Comparison of ENCODE assay signal across 22 mouse cellular contexts in the genomic region with DNA sequence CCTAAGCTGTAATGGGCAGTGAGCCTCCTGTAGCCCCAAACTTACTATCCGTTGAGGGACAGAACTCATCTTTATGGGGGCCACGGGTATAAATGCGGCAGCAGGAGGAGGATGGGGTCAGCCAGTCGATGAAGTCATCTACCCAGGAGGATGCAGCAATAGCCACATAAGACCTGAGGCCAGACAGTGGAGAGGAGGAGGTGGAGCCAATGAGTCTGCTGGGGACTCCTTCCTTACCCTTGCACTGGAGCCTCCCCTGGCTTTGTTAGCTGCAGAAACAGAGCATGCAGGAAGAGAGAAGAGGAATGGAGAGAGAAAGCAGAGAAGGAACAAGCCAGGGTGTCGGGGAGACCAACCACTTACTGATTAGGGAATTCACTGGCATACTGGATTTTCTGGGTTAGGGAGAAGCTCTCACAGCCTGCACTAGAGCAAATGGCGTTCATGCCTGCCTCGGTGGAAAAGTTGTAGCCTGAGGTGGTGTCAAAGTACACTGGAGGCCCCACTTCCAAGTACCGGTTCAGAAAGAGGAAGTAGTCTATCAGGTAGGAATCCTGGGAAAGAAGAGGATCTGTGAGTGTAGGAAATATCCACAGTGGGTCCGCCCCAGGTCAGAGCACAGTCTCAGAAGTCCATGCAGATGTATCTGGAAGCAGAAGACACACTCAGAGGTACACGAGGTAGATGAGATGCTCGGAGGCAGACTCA. TPM values are rescaled to one million over a fixed set of nuclear protein-coding genes. Genes with fewer than 3 reads are reported as not detected.
A peak's percentile ranks its signal among the peaks of the same experiment; 100 is the strongest.
DNase-seq lines count a peak whose midpoint lies in the region; ATAC-seq and TF ChIP-seq lines count a peak whose summit lies in the region.
"Had no signal": no experiment of that assay in that cellular context is flagged by ENCODE, and none has a peak within 500 bp of the region (broad histone marks: within the 10 kb centered on the region; RNA-seq: fewer than 3 reads in every experiment).

No protein-coding gene starts in this region.

- TF ChIP-seq CTCF in intestine, postnatal 0 days (IDR thresholded peaks at IDR 0.05; ENCODE audit: low read depth) = no peak

- no peak overlapping the region for H3K4me2 ChIP-seq in intestine, embryonic 15.5 days (replicated peaks)
- 0 out of 2 replicates have a peak overlapping the region, but pooled peaks have one; percentile 17 for H3K4me2 ChIP-seq in intestine, postnatal 0 days (replicated peaks; ENCODE audit: low read depth)
- H3K4me2 ChIP-seq in hindbrain, embryonic 14.5 days (replicated peaks) = no peak overlapping the region
- H3K4me2 ChIP-seq: embryonic facial prominence, embryonic 12.5 days; forebrain, embryonic 13.5 days; forebrain, embryonic 15.5 days had no signal

- no peaks in the 10 kb centered on the region for H3K9me3 ChIP-seq in intestine, embryonic 15.5 days
- H3K9me3 ChIP-seq in intestine, postnatal 0 days (ENCODE audit: control insufficient read depth) = no peaks in the 10 kb centered on the region
- H3K9me3 ChIP-seq in hindbrain, embryonic 14.5 days (ENCODE audit: control insufficient read depth, low read length) = no peaks in the 10 kb centered on the region
- H3K9me3 ChIP-seq: embryonic facial prominence, embryonic 10.5 days; embryonic facial prominence, embryonic 12.5 days; forebrain, embryonic 13.5 days; forebrain, embryonic 15.5 days; G1E had no signal

- WGBS in intestine, embryonic 15.5 days = 74% methylated on average over 11 of the region's 11 CpGs
- WGBS in intestine, postnatal 0 days = 53% methylated on average over 11 of the region's 11 CpGs
- 89% methylated on average over 11 of the region's 11 CpGs for WGBS in hindbrain, embryonic 14.5 days

- H3K9ac ChIP-seq in intestine, embryonic 15.5 days = no peak overlapping the region
- no peak overlapping the region for H3K9ac ChIP-seq in intestine, postnatal 0 days (ENCODE audit: low read depth, low read length)
- no peak overlapping the region for H3K9ac ChIP-seq in hindbrain, embryonic 14.5 days
- H3K9ac ChIP-seq: embryonic facial prominence, embryonic 12.5 days; forebrain, embryonic 13.5 days; forebrain, embryonic 15.5 days; forebrain, postnatal 0 days had no signal

- no peak overlapping the region for H3K4me3 ChIP-seq in intestine, embryonic 15.5 days (replicated peaks)
- H3K4me3 ChIP-seq in intestine, postnatal 0 days (ENCODE audit: low read depth, low read length) = no peak overlapping the region
- no peak overlapping the region for H3K4me3 ChIP-seq in hindbrain, embryonic 14.5 days (replicated peaks; ENCODE audit: low read length)
- H3K4me3 ChIP-seq: embryonic facial prominence, embryonic 10.5 days; embryonic facial prominence, embryonic 12.5 days; forebrain, embryonic 13.5 days; forebrain, embryonic 15.5 days had no signal

- ATAC-seq in intestine, embryonic 15.5 days = peak; percentile 79
- ATAC-seq in intestine, postnatal 0 days = peak; percentile 79
- no peak for ATAC-seq in hindbrain, embryonic 14.5 days (ENCODE audit: low FRiP score)
- ATAC-seq: CD4-positive, CD25-positive, alpha-beta regulatory T cell, adult 4 months; forebrain, embryonic 13.5 days; forebrain, embryonic 15.5 days; forebrain, postnatal 0 days had no signal

- H3K27me3 ChIP-seq in intestine, embryonic 15.5 days (replicated peaks) = no peaks in the 10 kb centered on the region
- H3K27me3 ChIP-seq in intestine, postnatal 0 days (replicated peaks; ENCODE audit: control insufficient read depth, insufficient read depth, low read length) = no peaks in the 10 kb centered on the region
- no peaks in the 10 kb centered on the region for H3K27me3 ChIP-seq in hindbrain, embryonic 14.5 days (ENCODE audit: control insufficient read depth, insufficient read depth, low read length)
- H3K27me3 ChIP-seq: embryonic facial prominence, embryonic 12.5 days; forebrain, embryonic 13.5 days; forebrain, embryonic 15.5 days had no signal

- H3K4me1 ChIP-seq in intestine, embryonic 15.5 days (replicated peaks) = no peaks in the 10 kb centered on the region
- no peaks in the 10 kb centered on the region for H3K4me1 ChIP-seq in intestine, postnatal 0 days (replicated peaks; ENCODE audit: control insufficient read depth, insufficient read depth, low read length)
- H3K4me1 ChIP-seq in hindbrain, embryonic 14.5 days (replicated peaks; ENCODE audit: control insufficient read depth, insufficient read depth, low read length) = no peaks in the 10 kb centered on the region
- H3K4me1 ChIP-seq: embryonic facial prominence, embryonic 10.5 days; embryonic facial prominence, embryonic 12.5 days; forebrain, embryonic 13.5 days; forebrain, embryonic 15.5 days had no signal

- H3K27ac ChIP-seq in intestine, embryonic 15.5 days = no peak overlapping the region
- peak overlapping the region; percentile 66 for H3K27ac ChIP-seq in intestine, postnatal 0 days (ENCODE audit: low read depth, low read length)
- H3K27ac ChIP-seq in hindbrain, embryonic 14.5 days = no peak overlapping the region
- H3K27ac ChIP-seq: embryonic facial prominence, embryonic 10.5 days; embryonic facial prominence, embryonic 12.5 days; forebrain, embryonic 13.5 days; forebrain, embryonic 15.5 days had no signal

- H3K36me3 ChIP-seq in intestine, embryonic 15.5 days = no peaks in the 10 kb centered on the region
- H3K36me3 ChIP-seq in intestine, postnatal 0 days (ENCODE audit: control insufficient read depth, insufficient read depth) = peaks cover 28% of the 10 kb centered on the region
- H3K36me3 ChIP-seq in hindbrain, embryonic 14.5 days (replicated peaks; ENCODE audit: control insufficient read depth, insufficient read depth) = no peaks in the 10 kb centered on the region
- H3K36me3 ChIP-seq: embryonic facial prominence, embryonic 10.5 days; embryonic facial prominence, embryonic 12.5 days; forebrain, embryonic 15.5 days; G1E had no signal

- peak; percentile 12 for DNase-seq in NIH3T3 (ENCODE audit: low read depth)
- DNase-seq in hindbrain, embryonic 14.5 days (ENCODE audit: low spot score) = no peak
- no peak for DNase-seq in cerebellum, adult 8-10 months
- DNase-seq: adrenal gland, adult 2 months; adrenal gland, postnatal 10 days; adrenal gland, postnatal 25 days; B cell, adult 2 months; cerebellum, adult 11 months; cerebellum, adult 18-20 months; cerebellum, adult 9-10 months; cerebellum, postnatal 10 days; cerebellum, postnatal 25 days; forebrain, postnatal 0 days had no signal

RNA-seq across cellular contexts. Expression of gene Npc1l1, which starts 11.6 kb away (rescaled TPM):
- polyA plus RNA-seq in intestine, embryonic 15.5 days (2015; fragmentation: Nextera tagmentation; extraction: Ambion mirVana) = 10.3 and 13.8 TPM in 2 replicates
- polyA plus RNA-seq in intestine, postnatal 0 days (2015; fragmentation: Nextera tagmentation; extraction: Ambion mirVana) = 70.7 and 75.4 TPM in 2 replicates
- polyA plus RNA-seq in hindbrain, embryonic 14.5 days (2014; fragmentation: Nextera tagmentation; extraction: Ambion mirVana) = 0.04 and 0.14 TPM in 2 replicates
- polyA plus RNA-seq: embryonic facial prominence, embryonic 10.5 days; forebrain, embryonic 11.5 days; forebrain, postnatal 0 days; G1E had no signal

RNA-seq across cellular contexts. Expression of gene Nudcd3, which starts 18.1 kb away (rescaled TPM):
- polyA plus RNA-seq in intestine, embryonic 15.5 days (2015; fragmentation: Nextera tagmentation; extraction: Ambion mirVana) = 34.7 and 36.6 TPM in 2 replicates
- polyA plus RNA-seq in intestine, postnatal 0 days (2015; fragmentation: Nextera tagmentation; extraction: Ambion mirVana) = 17.2 and 20.0 TPM in 2 replicates
- polyA plus RNA-seq in hindbrain, embryonic 14.5 days (2014; fragmentation: Nextera tagmentation; extraction: Ambion mirVana) = 57.0 and 57.7 TPM in 2 replicates

RNA-seq across cellular contexts. Expression of gene A730071L15Rik, which starts 18.5 kb away (rescaled TPM):
- 0.38 and 0.44 TPM in 2 replicates for polyA plus RNA-seq in intestine, embryonic 15.5 days (2015; fragmentation: Nextera tagmentation; extraction: Ambion mirVana)
- 0.41 and 0.74 TPM in 2 replicates for polyA plus RNA-seq in intestine, postnatal 0 days (2015; fragmentation: Nextera tagmentation; extraction: Ambion mirVana)
- 0.31 and 0.42 TPM in 2 replicates for polyA plus RNA-seq in hindbrain, embryonic 14.5 days (2014; fragmentation: Nextera tagmentation; extraction: Ambion mirVana)
- polyA plus RNA-seq: adrenal gland, adult 2 months; G1E had no signal

RNA-seq across cellular contexts. Expression of gene Ddx56, which starts 49.2 kb away (rescaled TPM):
- polyA plus RNA-seq in intestine, embryonic 15.5 days (2015; fragmentation: Nextera tagmentation; extraction: Ambion mirVana) = 100 and 106 TPM in 2 replicates
- 36.3 and 39.7 TPM in 2 replicates for polyA plus RNA-seq in intestine, postnatal 0 days (2015; fragmentation: Nextera tagmentation; extraction: Ambion mirVana)
- polyA plus RNA-seq in hindbrain, embryonic 14.5 days (2014; fragmentation: Nextera tagmentation; extraction: Ambion mirVana) = 68.1 and 69.9 TPM in 2 replicates

RNA-seq across cellular contexts. Expression of gene Tmed4, which starts 56.3 kb away (rescaled TPM):
- 129 and 137 TPM in 2 replicates for polyA plus RNA-seq in intestine, embryonic 15.5 days (2015; fragmentation: Nextera tagmentation; extraction: Ambion mirVana)
- 198 and 203 TPM in 2 replicates for polyA plus RNA-seq in intestine, postnatal 0 days (2015; fragmentation: Nextera tagmentation; extraction: Ambion mirVana)
- polyA plus RNA-seq in hindbrain, embryonic 14.5 days (2014; fragmentation: Nextera tagmentation; extraction: Ambion mirVana) = 117 and 121 TPM in 2 replicates
